Mouse (Mus musculus): Measurements from ENCODE around the gene Mettl24.

DNA sequence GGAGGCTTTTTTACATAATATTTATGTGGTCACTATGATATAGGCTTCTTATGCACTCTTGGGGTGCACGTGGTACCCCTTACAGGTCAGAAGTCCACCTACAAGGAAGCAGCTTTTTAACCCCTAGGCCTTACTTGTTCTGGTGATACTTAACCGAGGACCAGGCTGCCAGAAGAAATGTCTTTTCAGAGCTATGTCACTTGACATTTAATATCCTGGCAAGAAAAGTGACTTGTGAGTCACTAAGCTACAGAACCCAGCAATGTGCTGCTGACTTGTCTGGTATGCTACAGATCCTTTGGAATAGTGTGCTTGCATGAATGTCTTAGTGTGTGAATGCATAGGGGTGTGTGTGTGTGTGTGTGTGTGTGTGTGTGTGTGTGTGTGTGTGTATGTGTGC is 4.3 kb downstream of the Mettl24 start:
- no peak for TF ChIP-seq CTCF (IDR thresholded peaks at IDR 0.05; ENCODE audit: low read depth)
- no peak for TF ChIP-seq EP300 (optimal IDR thresholded peaks at IDR 0.05)
